Mouse (Mus musculus): ENCODE measurements around the gene Nxn. TPM values are rescaled to one million over a fixed set of nuclear protein-coding genes. Genes with fewer than 3 reads are reported as not detected.

Gene Nxn
- total and polyA plus RNA-seq, 3 experiments, result 52.8 to 54.3 (median 53.0) TPM

- Histone ChIP-seq H3K36me3 (ENCODE audit: control insufficient read depth in 1 of 2, insufficient read depth in 2 of 2, low read length in 2 of 2) (peaks cover 0 to 1% of the 10 kb centered on the region in 2 experiments; a peak in 2 of 4 replicates), H3K27me3 (ENCODE audit: control insufficient read depth in 1 of 2, insufficient read depth in 2 of 2, low read length in 2 of 2) (no peaks in the 10 kb centered on the region), H3K4me1 (ENCODE audit: control insufficient read depth in 1 of 2, insufficient read depth in 2 of 2, low read length in 2 of 2) (peaks cover under 1 to 2% of the 10 kb centered on the region in 2 experiments; a peak in 1 of 4 replicates), H3K9ac (ENCODE audit: control insufficient read depth, low read depth, low read length, poor library complexity, severe bottlenecking) (no peak overlapping the region), H3K4me3 (ENCODE audit: control insufficient read depth in 1 of 2, insufficient read depth in 1 of 2, low read depth in 2 of 2, low read length in 2 of 2) (no peak overlapping the region), H3K79me2 (ENCODE audit: control insufficient read depth, insufficient read depth, low read length, poor library complexity) (no peaks in the 10 kb centered on the region), H3K9me3 (replicated peaks; ENCODE audit: insufficient read depth, low read length) (no peaks in the 10 kb centered on the region), H3K27ac (ENCODE audit: control insufficient read depth, low read depth, low read length) (no peak overlapping the region)
- no peak for DNase-seq (ENCODE audit: low read depth, low spot score)
- TF ChIP-seq USF1 (IDR thresholded peaks at IDR 0.05; ENCODE audit: low read depth, low read length), result no peak
Observed at GRCm38 (mm10) chr11:76290367-76290766, 108.6 kb downstream of the Nxn start.

- H3K4me1 ChIP-seq (ENCODE audit: control insufficient read depth in 1 of 2, insufficient read depth in 2 of 2, low read length in 2 of 2), result peaks cover 0 to 2% of the 10 kb centered on the region in 2 experiments; a peak in 1 of 4 replicates
- no peak overlapping the region for H3K9ac ChIP-seq (ENCODE audit: control insufficient read depth, low read depth, low read length, poor library complexity, severe bottlenecking)
- no peak overlapping the region for H3K4me3 ChIP-seq (ENCODE audit: control insufficient read depth in 1 of 2, insufficient read depth in 1 of 2, low read depth in 2 of 2, low read length in 2 of 2)
- no peak overlapping the region for H3K27ac ChIP-seq (ENCODE audit: control insufficient read depth, low read depth, low read length)
- no peak for DNase-seq (ENCODE audit: low read depth, low spot score)
- no peaks in the 10 kb centered on the region for H3K36me3 ChIP-seq (ENCODE audit: control insufficient read depth in 1 of 2, insufficient read depth in 2 of 2, low read length in 2 of 2)
- TF ChIP-seq CHD2 (IDR thresholded peaks at IDR 0.05; ENCODE audit: low read length) (no peak), EP300 (IDR thresholded peaks at IDR 0.05; ENCODE audit: low read depth in 1 of 2, low read length in 2 of 2) (no peak), CTCF (IDR thresholded peaks at IDR 0.05 in 2 of 3, conservative IDR thresholded peaks at IDR 0.05 in 1 of 3; ENCODE audit: control insufficient read depth in 1 of 3, insufficient read depth in 1 of 3, low read depth in 2 of 3, low read length in 3 of 3, poor library complexity in 1 of 3, severe bottlenecking in 1 of 3) (no peak), MAX (IDR thresholded peaks at IDR 0.05; ENCODE audit: low read length) (no peak), MAFK (IDR thresholded peaks at IDR 0.05; ENCODE audit: borderline replicate concordance, low read depth, low read length) (no peak), NRF1 (IDR thresholded peaks at IDR 0.05; ENCODE audit: insufficient read depth, low read depth, low read length, poor library complexity, severe bottlenecking) (no peak), SIN3A (IDR thresholded peaks at IDR 0.05; ENCODE audit: low read length) (no peak), POLR2A (IDR thresholded peaks at IDR 0.05; ENCODE audit: control insufficient read depth in 1 of 2, insufficient read depth in 1 of 2, low read depth in 1 of 2, low read length in 2 of 2, poor library complexity in 1 of 2) (no peak)
- H3K79me2 ChIP-seq (ENCODE audit: control insufficient read depth, insufficient read depth, low read length, poor library complexity), result no peaks in the 10 kb centered on the region
- no peaks in the 10 kb centered on the region for H3K27me3 ChIP-seq (ENCODE audit: control insufficient read depth in 1 of 2, insufficient read depth in 2 of 2, low read length in 2 of 2)
- H3K9me3 ChIP-seq (replicated peaks; ENCODE audit: insufficient read depth, low read length), result no peaks in the 10 kb centered on the region
Observed at GRCm38 (mm10) chr11:76288645-76289044, 110.3 kb downstream of the Nxn start.

DNA sequence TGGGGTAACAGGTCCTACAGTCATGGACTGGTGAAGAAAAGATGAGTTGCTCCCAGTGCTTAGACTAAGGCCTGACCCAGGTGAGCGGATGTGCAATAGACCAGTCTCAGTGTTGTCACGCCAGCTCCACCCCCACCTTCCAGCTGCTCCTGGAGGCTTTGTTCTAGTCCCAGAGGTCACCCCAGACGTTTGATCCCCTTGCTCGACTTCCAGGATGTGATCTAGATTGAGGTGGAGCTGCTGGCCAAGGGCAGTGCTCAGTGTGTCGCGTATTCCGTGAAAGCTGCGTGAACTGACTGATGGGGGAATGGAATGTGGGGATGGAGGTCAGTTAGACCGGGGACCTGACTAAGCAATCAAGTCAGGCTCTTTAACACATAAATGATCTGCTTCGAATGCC, 111.6 kb downstream of the Nxn start:
- Histone ChIP-seq H3K4me1 (ENCODE audit: control insufficient read depth in 1 of 2, insufficient read depth in 2 of 2, low read length in 2 of 2) (peaks cover 0 to 2% of the 10 kb centered on the region in 2 experiments; a peak in 1 of 4 replicates), H3K79me2 (ENCODE audit: control insufficient read depth, insufficient read depth, low read length, poor library complexity) (no peaks in the 10 kb centered on the region), H3K36me3 (ENCODE audit: control insufficient read depth in 1 of 2, insufficient read depth in 2 of 2, low read length in 2 of 2) (no peaks in the 10 kb centered on the region), H3K27ac (ENCODE audit: control insufficient read depth, low read depth, low read length) (no peak overlapping the region), H3K9me3 (replicated peaks; ENCODE audit: insufficient read depth, low read length) (no peaks in the 10 kb centered on the region), H3K9ac (ENCODE audit: control insufficient read depth, low read depth, low read length, poor library complexity, severe bottlenecking) (no peak overlapping the region), H3K4me3 (ENCODE audit: control insufficient read depth in 1 of 2, insufficient read depth in 1 of 2, low read depth in 2 of 2, low read length in 2 of 2) (no peak overlapping the region), H3K27me3 (ENCODE audit: control insufficient read depth in 1 of 2, insufficient read depth in 2 of 2, low read length in 2 of 2) (no peaks in the 10 kb centered on the region)
- no peak for DNase-seq (ENCODE audit: low read depth, low spot score)
- TF ChIP-seq KAT2A (conservative IDR thresholded peaks at IDR 0.05; ENCODE audit: low read depth, low read length) (no peak), POLR2AphosphoS2 (IDR thresholded peaks at IDR 0.05; ENCODE audit: low read length) (no peak), SIN3A (IDR thresholded peaks at IDR 0.05; ENCODE audit: low read length) (no peak), TAL1 (IDR thresholded peaks at IDR 0.05; ENCODE audit: low read length) (no peak), NRF1 (IDR thresholded peaks at IDR 0.05; ENCODE audit: insufficient read depth, low read depth, low read length, poor library complexity, severe bottlenecking) (no peak), RCOR1 (IDR thresholded peaks at IDR 0.05; ENCODE audit: low read depth, low read length) (no peak), EP300 (IDR thresholded peaks at IDR 0.05; ENCODE audit: low read depth in 1 of 2, low read length in 2 of 2) (no peak)
